Mouse (Mus musculus): ENCODE data around the gene Crybg2. TPM values are rescaled to one million over a fixed set of nuclear protein-coding genes. Genes with fewer than 3 reads are reported as not detected.

Crybg2 gene
- polyA plus RNA-seq, 1 experiment from 2014 or later: 4.0 TPM

DNA sequence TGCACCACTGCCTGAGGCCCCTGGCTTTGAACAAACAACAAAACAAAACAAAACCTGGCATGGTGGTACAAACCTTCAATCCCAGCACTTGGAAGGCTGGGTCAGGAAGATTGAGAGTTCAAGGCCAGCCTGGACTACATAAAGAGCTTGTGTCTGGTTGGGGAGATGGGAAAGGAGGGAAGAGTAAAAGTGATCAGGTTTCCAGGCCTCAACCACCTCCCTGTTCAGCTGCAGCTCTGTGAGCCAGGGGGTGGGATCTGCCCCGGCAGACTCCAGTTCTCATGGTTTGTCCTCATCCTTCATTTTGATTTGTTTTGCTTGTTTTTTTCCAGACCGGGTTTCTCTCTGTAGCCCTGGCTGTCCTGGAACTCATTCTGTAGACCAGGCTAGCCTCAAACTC is 55.9 kb downstream of the Crybg2 start:
- no peaks in the 10 kb centered on the region for H3K27me3 ChIP-seq
- H3K4me3 ChIP-seq: no peak overlapping the region
- peaks cover 6% of the 10 kb centered on the region for H3K4me1 ChIP-seq
- no peak for ATAC-seq (ENCODE audit: insufficient number of reproducible peaks, insufficient read depth, low FRiP score, low TSS enrichment)
- no peaks in the 10 kb centered on the region for H3K36me3 ChIP-seq
- H3K27ac ChIP-seq: no peak overlapping the region
- no peak overlapping the region for H3K4me2 ChIP-seq (replicated peaks)
- no peak overlapping the region for H3K9ac ChIP-seq
- no peaks in the 10 kb centered on the region for H3K9me3 ChIP-seq
- WGBS: 85% methylated on average over 2 of the region's 2 CpGs

DNA sequence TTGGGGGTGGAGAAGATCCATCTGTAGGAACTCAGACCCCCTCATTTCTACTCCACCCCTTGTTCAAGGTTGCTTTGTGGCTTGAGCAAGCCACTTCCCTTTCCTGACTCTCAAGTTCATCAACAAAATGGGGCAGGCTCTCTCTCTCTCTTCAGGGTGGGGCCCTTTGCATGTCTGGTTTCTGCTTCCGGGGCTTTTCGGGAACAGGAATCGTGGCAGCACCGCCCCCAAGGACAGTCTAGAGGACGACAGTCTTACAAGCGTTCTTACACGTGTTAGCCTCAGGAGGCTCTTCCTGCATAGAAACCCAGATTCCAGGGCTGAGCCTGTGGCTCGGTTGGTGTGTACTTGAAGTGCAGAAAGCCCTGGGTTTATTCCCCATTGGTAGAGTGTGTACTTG is 56.4 kb downstream of the Crybg2 start:
- Histone ChIP-seq H3K36me3 (no peaks in the 10 kb centered on the region), H3K9me3 (no peaks in the 10 kb centered on the region), H3K27ac (no peak overlapping the region), H3K4me1 (peaks cover 6% of the 10 kb centered on the region), H3K9ac (no peak overlapping the region), H3K4me2 (replicated peaks) (no peak overlapping the region), H3K27me3 (no peaks in the 10 kb centered on the region), H3K4me3 (no peak overlapping the region)
- ATAC-seq (ENCODE audit: insufficient number of reproducible peaks, insufficient read depth, low FRiP score, low TSS enrichment): no peak
- WGBS: 79% methylated on average over 8 of the region's 8 CpGs

DNA sequence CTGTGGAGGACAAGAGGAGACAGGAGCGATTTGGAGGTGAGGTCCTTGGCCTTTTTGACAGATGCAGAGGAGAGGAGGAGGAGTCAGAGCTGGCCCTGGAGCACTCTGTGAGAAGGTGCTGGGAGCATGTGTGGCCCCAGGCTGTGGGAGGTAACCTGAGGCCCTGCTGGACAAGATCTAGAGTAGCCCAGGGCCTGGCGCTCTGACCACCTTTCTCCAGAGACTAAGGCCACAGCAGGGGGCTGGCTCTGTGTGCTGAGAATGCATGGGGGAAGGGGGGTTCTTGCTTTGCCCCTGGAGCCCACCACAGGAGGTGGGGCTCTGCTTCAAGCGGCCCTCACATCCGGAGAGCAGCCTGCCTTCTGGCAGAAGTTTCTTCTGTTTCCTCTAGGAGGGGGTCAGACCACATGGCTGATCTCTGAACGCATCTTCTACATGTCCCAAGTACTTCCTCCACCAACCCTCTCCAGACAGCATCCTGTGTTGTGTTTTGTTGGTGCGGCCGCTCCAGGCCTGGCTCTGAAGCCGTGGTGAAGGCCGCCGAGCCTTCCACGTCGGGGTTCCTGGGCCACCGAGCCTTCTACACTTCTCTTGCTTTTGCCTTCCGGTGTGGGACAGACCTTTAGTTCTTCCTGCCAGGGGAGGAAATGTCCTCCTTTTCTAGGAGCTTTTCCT is 57.6 kb downstream of the Crybg2 start:
- ATAC-seq (ENCODE audit: insufficient number of reproducible peaks, insufficient read depth, low FRiP score, low TSS enrichment): no peak
- no peak overlapping the region for H3K9ac ChIP-seq
- no peak overlapping the region for H3K4me2 ChIP-seq (replicated peaks)
- H3K4me1 ChIP-seq: peaks cover 4% of the 10 kb centered on the region
- H3K4me3 ChIP-seq: no peak overlapping the region
- H3K27ac ChIP-seq: peak overlapping the region; percentile 8; the same call in 1 of the 2 replicates
- H3K9me3 ChIP-seq: no peaks in the 10 kb centered on the region
- no peaks in the 10 kb centered on the region for H3K36me3 ChIP-seq
- H3K27me3 ChIP-seq: no peaks in the 10 kb centered on the region
- WGBS: 64% methylated on average over 14 of the region's 14 CpGs

DNA sequence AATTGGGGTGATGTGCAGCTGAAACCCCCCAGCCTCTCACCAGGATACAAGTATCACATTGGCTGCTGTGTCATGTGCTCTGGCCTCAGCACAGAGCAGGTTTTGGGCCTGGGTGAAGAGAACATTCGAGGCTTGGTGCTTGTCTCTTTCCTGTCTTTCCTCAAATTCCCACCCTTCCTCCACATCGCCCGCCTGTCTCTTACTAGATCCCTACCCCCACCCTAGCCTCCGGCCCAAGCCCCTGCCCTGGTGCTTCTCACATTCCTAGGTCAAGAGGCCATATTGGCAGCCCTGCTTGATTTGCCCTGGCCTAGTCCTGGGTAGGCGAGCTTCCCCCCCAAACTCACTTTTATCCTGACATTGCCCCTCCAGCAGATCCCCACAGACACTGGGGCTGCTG is 58.4 kb downstream of the Crybg2 start:
- no peak overlapping the region for H3K27ac ChIP-seq
- H3K36me3 ChIP-seq: no peaks in the 10 kb centered on the region
- H3K9me3 ChIP-seq: no peaks in the 10 kb centered on the region
- H3K4me3 ChIP-seq: no peak overlapping the region
- H3K27me3 ChIP-seq: no peaks in the 10 kb centered on the region
- 44% methylated on average over 5 of the region's 5 CpGs for WGBS
- H3K9ac ChIP-seq: no peak overlapping the region
- ATAC-seq (ENCODE audit: insufficient number of reproducible peaks, insufficient read depth, low FRiP score, low TSS enrichment): no peak
- H3K4me1 ChIP-seq: peaks cover 2% of the 10 kb centered on the region; the same call in 1 of the 2 replicates
- no peak overlapping the region for H3K4me2 ChIP-seq (replicated peaks)

DNA sequence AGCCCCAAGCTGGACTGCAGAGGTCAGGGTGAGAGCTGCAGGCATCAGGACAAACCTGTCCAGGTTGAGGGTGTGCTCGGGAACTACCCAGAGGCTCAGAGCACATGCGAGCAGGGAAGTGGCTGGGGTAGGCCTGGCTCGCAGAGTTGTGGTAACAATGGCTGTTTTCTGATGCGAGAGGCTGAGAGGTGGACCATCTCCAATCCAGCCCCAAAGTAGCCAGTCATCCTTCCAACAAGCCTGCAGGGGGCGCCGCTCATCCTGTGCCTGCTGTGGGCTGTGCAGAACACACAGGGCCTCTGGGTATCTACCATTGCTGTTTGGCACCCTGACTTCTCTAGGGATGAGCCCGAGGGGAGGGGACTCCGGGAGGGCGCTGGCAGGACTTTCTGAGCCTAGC is 59.0 kb downstream of the Crybg2 start:
- Histone ChIP-seq H3K27me3 (no peaks in the 10 kb centered on the region), H3K27ac (no peak overlapping the region), H3K4me1 (peaks cover 2% of the 10 kb centered on the region; the same call in 1 of the 2 replicates), H3K36me3 (no peaks in the 10 kb centered on the region), H3K4me2 (replicated peaks) (no peak overlapping the region), H3K9me3 (no peaks in the 10 kb centered on the region), H3K4me3 (no peak overlapping the region), H3K9ac (no peak overlapping the region)
- 65% methylated on average over 9 of the region's 9 CpGs for WGBS
- no peak for ATAC-seq (ENCODE audit: insufficient number of reproducible peaks, insufficient read depth, low FRiP score, low TSS enrichment)

DNA sequence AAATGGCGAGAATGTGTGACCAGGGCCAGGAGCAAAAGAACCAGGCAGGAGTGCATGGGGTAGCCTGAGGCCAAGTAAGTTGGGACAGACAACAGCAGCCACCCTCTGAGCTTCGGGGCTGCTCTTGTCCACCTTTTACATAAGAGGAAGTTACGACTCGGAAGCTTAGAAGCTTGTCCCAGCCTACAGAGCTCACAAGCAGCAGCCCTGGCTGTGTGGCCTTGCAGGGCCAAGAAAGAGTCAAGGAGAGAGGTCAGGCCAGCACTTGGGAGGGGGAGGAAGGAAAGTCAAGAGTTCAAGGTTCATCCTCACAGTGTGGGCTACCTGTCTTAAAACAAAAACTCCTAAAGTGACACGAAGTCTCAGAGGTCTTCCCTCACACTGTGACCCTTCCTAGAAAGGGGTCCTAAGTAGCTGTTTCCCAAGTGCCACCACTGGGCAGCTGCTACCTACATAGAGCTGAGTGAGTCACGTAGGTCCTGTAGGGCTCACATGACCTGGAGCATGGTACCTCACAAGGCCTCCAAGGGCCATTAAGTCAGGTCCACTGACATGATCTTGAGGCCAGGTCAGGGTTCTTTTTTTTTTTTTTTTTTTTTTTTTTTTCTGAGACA is 59.7 kb downstream of the Crybg2 start:
- Histone ChIP-seq H3K4me1 (peaks cover 2% of the 10 kb centered on the region; the same call in 1 of the 2 replicates), H3K9me3 (no peaks in the 10 kb centered on the region), H3K27ac (no peak overlapping the region), H3K4me2 (replicated peaks) (no peak overlapping the region), H3K27me3 (no peaks in the 10 kb centered on the region), H3K4me3 (no peak overlapping the region), H3K9ac (no peak overlapping the region), H3K36me3 (no peaks in the 10 kb centered on the region)
- ATAC-seq (ENCODE audit: insufficient number of reproducible peaks, insufficient read depth, low FRiP score, low TSS enrichment): no peak
- 74% methylated on average over 6 of the region's 6 CpGs for WGBS

DNA sequence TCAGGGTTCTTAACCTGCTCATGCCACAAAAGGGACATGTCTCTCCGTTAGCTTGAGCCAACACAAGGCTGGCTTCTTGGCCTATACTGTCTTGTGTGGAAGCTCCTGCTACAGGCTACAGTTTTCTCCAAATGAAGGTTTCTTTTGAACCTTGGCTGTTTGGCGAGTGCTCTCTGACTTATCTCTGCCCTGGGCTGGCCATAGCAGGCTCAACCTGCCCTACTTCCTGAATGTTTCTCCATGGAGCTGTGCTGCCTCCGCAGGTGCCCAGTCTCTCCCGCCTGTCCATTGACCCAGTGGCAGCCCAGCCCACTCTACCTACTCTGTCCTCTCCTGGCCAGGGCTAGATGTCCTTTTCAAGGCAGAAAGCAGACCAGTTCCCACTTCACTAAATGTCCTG is 60.3 kb downstream of the Crybg2 start:
- Histone ChIP-seq H3K27ac (no peak overlapping the region), H3K27me3 (no peaks in the 10 kb centered on the region), H3K4me2 (replicated peaks) (no peak overlapping the region), H3K4me3 (no peak overlapping the region), H3K9ac (no peak overlapping the region), H3K4me1 (peaks cover 2% of the 10 kb centered on the region; the same call in 1 of the 2 replicates), H3K36me3 (no peaks in the 10 kb centered on the region), H3K9me3 (no peaks in the 10 kb centered on the region)
- 74% methylated on average over 4 of the region's 4 CpGs for WGBS
- no peak for ATAC-seq (ENCODE audit: insufficient number of reproducible peaks, insufficient read depth, low FRiP score, low TSS enrichment)

DNA sequence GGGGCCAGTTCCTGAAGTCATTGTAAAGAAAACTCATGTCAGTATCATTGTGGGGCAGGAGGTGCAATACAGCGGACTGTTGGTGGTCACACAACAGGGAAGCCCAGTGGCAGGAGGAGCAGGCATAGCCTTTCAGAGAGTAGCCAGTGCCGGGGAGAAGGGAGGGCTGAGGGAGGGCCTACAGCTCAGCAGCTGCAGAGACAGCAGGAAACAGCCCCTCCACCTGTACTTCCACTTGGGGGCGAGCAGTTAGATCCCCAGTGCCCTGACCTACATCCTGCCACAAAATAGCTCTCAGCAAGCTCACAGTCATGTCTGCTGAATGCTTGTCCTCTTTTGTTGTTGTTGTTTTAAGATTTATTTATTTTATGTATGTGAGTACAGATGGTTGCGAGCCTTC is 61.0 kb downstream of the Crybg2 start:
- H3K9me3 ChIP-seq: no peaks in the 10 kb centered on the region
- ATAC-seq (ENCODE audit: insufficient number of reproducible peaks, insufficient read depth, low FRiP score, low TSS enrichment): no peak
- H3K27me3 ChIP-seq: no peaks in the 10 kb centered on the region
- no peak overlapping the region for H3K4me3 ChIP-seq
- 36% methylated on average over 4 of the region's 4 CpGs for WGBS
- H3K4me1 ChIP-seq: peaks cover 3% of the 10 kb centered on the region; the same call in 1 of the 2 replicates
- no peaks in the 10 kb centered on the region for H3K36me3 ChIP-seq
- H3K27ac ChIP-seq: no peak overlapping the region
- H3K9ac ChIP-seq: no peak overlapping the region
- no peak overlapping the region for H3K4me2 ChIP-seq (replicated peaks)

DNA sequence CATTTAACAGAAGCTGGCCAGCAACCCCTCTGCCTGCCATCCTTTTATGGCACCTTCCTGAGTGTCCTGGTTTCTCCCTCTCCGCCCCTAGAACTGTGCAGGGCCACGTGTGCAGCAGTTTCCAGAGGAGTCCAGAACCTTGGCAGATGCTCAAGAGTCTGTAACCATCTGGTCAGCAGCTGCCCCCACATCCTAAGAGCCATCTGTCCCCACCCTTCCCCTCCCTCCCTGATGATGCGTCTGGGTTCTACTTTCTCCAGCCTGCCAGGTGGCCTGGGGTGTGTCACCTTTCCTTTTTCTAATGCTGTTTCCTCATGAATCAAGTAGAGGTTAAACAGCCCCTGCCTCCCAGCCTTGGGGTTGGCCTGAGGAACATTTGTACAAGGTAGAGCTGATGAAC is 61.7 kb downstream of the Crybg2 start:
- WGBS: 34% methylated on average over 3 of the region's 3 CpGs
- Histone ChIP-seq H3K27ac (no peak overlapping the region), H3K4me1 (peaks cover 10% of the 10 kb centered on the region), H3K4me2 (replicated peaks) (no peak overlapping the region), H3K36me3 (0 out of 2 replicates have a peak, but pooled peaks cover 2% of the 10 kb centered on the region), H3K27me3 (no peaks in the 10 kb centered on the region), H3K4me3 (no peak overlapping the region), H3K9ac (no peak overlapping the region), H3K9me3 (no peaks in the 10 kb centered on the region)
- no peak for ATAC-seq (ENCODE audit: insufficient number of reproducible peaks, insufficient read depth, low FRiP score, low TSS enrichment)

DNA sequence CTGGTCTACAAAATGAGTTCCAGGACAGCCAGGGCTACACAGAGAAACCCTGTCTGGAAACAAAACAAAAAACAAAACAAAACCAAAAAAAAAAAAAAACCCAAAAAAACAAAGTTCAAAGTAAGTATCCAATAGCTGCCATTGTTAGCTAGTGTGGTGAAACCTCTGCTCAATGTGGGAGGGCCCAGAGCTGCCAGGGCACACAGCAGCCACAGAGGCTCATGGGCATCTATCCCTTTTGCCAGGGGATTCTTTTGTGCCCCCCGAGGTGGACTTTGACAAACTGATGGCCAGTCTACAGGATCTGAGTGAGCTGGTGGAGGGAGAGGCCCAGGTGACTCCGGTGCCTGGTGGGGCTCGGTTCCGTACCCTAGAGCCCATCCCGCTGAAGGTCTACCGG is 62.5 kb downstream of the Crybg2 start:
- Histone ChIP-seq H3K27me3 (no peaks in the 10 kb centered on the region), H3K9me3 (no peaks in the 10 kb centered on the region), H3K4me1 (peaks cover 16% of the 10 kb centered on the region), H3K9ac (no peak overlapping the region), H3K27ac (no peak overlapping the region), H3K4me2 (replicated peaks) (no peak overlapping the region), H3K36me3 (0 out of 2 replicates have a peak, but pooled peaks cover 2% of the 10 kb centered on the region), H3K4me3 (no peak overlapping the region)
- WGBS: 95% methylated on average over 6 of the region's 6 CpGs
- no peak for ATAC-seq (ENCODE audit: insufficient number of reproducible peaks, insufficient read depth, low FRiP score, low TSS enrichment)

DNA sequence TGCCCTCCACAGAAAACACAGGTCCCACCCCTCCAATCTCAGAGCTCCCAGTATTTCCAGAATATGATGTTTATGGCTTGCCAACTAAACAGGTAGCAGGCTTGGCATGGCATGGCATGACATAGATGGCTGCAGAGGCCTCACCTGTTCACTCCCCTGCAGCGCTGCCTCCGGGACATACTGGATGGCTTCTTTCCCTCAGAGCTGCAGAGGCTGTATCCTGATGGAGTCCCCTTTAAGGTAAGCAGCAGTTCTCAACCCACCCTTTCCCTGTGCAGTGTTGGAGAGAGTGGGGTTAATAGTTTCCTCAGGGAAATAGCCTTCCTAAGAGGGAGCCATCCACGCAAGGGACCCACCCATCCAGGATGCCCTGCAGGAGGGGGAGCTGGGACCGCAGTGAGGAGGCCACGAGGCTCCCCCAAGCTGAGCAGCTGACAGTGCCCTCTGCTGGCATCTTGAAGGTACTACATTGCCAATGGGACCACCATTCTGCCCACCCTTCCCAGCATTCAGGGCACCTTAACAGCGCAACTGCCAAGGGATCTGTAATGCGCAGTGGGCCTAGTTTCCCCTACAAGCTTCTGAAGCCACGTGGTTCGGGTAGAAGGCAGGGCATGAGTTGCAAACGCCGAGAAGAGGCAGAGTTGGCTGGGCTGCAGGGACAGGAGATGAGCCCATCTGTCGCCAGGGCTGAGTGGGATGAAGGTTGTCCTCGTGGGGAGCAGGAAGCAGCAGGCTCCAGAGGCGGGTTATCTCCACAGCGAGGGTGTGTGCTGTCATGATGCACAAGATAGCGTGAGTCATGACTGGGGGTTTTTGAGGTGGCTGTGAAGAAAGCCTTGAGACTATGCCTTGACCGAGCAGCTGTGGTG is 63.3 kb downstream of the Crybg2 start:
- 30% methylated on average over 17 of the region's 17 CpGs for WGBS
- H3K36me3 ChIP-seq: 0 out of 2 replicates have a peak, but pooled peaks cover 2% of the 10 kb centered on the region
- H3K27me3 ChIP-seq: no peaks in the 10 kb centered on the region
- H3K4me2 ChIP-seq (replicated peaks): no peak overlapping the region
- H3K9ac ChIP-seq: no peak overlapping the region; the same call in 1 of the 2 replicates
- H3K9me3 ChIP-seq: no peaks in the 10 kb centered on the region
- no peak overlapping the region for H3K4me3 ChIP-seq
- H3K27ac ChIP-seq: no peak overlapping the region
- no peak for ATAC-seq (ENCODE audit: insufficient number of reproducible peaks, insufficient read depth, low FRiP score, low TSS enrichment)
- peaks cover 15% of the 10 kb centered on the region for H3K4me1 ChIP-seq

Measured in embryonic facial prominence, embryonic 12.5 days (tissue).